Mouse (Mus musculus) liver, embryonic 12.5 days (tissue): ENCODE measurements around the gene Anapc11. TPM values are rescaled to one million over a fixed set of nuclear protein-coding genes. Genes with fewer than 3 reads are reported as not detected.

Experiments used
- ATAC-seq: fragments of 200-750 bp; cut with Nextera tagmentation; 2 replicates; pipeline ENCODE4 v1.8.0; 2017; ENCODE audit warnings: moderate number of reproducible peaks, mild to moderate bottlenecking, moderate library complexity
- H3K27ac ChIP-seq: fragments of 300-500 bp; sonication (generic); 2 replicates; pipeline ENCODE4 v1.5.1; 2016; ENCODE audit warnings: mild to moderate bottlenecking
- H3K27me3 ChIP-seq: fragments of 300-500 bp; sonication (generic); replicated peaks from 2 replicates; pipeline ENCODE4 v1.6.1; 2016; ENCODE audit warnings: mild to moderate bottlenecking, moderate library complexity
- H3K36me3 ChIP-seq: fragments of 300-500 bp; sonication (generic); 2 replicates; pipeline ENCODE4 v1.6.1; 2016; ENCODE audit warnings: mild to moderate bottlenecking, moderate library complexity
- H3K4me1 ChIP-seq: fragments of 300-500 bp; sonication (generic); 2 replicates; pipeline ENCODE4 v1.6.1; 2016
- H3K4me2 ChIP-seq: fragments of 300-500 bp; sonication (generic); 2 replicates; pipeline ENCODE4 v1.6.1; 2016; ENCODE audit warnings: mild to moderate bottlenecking, moderate library complexity
- H3K4me3 ChIP-seq: fragments of 300-500 bp; sonication (generic); 2 replicates; pipeline ENCODE4 v1.5.1; 2016; ENCODE audit warnings: mild to moderate bottlenecking, moderate library complexity
- H3K9ac ChIP-seq: fragments of 300-500 bp; sonication (generic); 2 replicates; pipeline ENCODE4 v1.6.1; 2016; ENCODE audit warnings: mild to moderate bottlenecking, moderate library complexity
- H3K9me3 ChIP-seq: fragments of 300-500 bp; sonication (generic); replicated peaks from 2 replicates; pipeline ENCODE4 v1.6.1; 2016; ENCODE audit warnings: mild to moderate bottlenecking, moderate library complexity
- WGBS: fragments of 180-500 bp; shearing (Covaris S2); methylation state at CpG from one replicate; pipeline ENCODE4 v1.1.7; 2016; ENCODE audit not compliant: insufficient replicate concordance; 5-methylcytosine and 5-hydroxymethylcytosine counted together
- polyA plus RNA-seq: library from polyadenylated mRNA; unstranded; fragments of >200 nt; fragmentation: Nextera tagmentation; extraction: Ambion mirVana; gene quantifications from 2 replicates; pipeline ENCODE4 v1.2.1, GENCODE M21; 2016

The Anapc11 gene
- polyA plus RNA-seq, 1 experiment from 2014 or later: 120 TPM

DNA sequence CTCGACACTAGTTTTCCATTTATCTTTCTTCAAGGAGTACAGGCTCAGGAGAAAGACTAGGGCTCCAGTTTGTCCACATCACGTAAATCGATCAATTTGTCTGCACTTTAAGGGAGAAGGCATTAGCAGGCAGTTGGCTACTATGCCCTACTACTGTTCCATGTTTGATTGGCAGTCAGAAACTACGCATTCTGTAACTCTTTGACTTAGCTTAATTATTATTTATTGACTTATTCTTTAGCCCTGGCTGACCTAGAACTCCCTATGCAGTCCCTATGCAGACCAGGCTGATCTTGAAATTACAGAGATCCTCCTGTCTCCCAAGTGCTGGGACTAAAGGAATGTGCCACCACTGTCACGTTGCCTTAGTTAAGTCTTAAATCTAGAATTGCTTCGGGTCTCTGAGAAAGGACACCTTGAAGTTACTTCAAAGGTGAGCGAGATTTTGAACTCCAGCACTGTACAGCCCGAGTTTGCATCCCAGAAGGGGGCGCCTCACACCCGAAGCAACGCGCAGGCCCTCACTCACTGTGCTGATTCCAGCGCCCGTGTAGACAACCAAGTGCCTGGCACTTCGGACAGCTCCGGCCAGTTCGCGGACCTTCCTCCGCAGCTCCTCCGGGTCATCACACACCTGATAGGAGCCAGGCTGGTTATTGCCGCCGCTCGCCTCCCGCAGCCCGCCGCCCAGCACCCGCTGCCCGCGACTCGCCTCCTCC, 25.9 kb downstream of the Anapc11 start:
- no peaks in the 10 kb centered on the region for H3K9me3 ChIP-seq
- no peaks in the 10 kb centered on the region for H3K27me3 ChIP-seq
- peak; percentile 79 for ATAC-seq
- WGBS: 11% methylated on average over 30 of the region's 30 CpGs
- peaks cover 78% of the 10 kb centered on the region for H3K36me3 ChIP-seq
- H3K4me3 ChIP-seq: peak overlapping the region; percentile 99
- peak overlapping the region; percentile 92 for H3K4me2 ChIP-seq
- H3K27ac ChIP-seq: peak overlapping the region; percentile 96
- peaks cover 60% of the 10 kb centered on the region for H3K4me1 ChIP-seq
- peak overlapping the region; percentile 97 for H3K9ac ChIP-seq

DNA sequence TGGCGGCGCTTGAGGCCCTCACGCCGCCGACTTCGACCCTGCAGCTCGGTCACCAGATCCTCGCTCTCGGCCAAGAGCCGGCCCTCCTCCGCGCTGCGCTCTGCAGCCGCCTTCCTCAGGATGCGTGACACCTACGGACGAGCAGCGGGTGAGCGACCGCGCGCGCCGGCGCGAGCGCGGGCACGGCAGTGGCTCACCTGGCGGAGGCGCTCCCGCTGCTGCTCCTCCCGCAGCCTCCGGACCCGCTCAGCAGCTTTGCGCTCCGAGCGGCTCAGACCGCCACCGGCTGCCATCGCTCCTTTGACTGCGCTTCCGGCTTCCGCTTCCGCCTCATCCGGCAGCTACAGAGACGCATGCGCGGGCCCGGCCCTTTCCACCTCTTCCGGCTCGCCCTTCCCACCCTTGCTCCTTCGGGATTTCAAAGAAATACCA, 26.5 kb downstream of the Anapc11 start:
- ATAC-seq: peak; percentile 69
- Histone ChIP-seq H3K36me3 (peaks cover 77% of the 10 kb centered on the region), H3K4me1 (peaks cover 65% of the 10 kb centered on the region), H3K9me3 (no peaks in the 10 kb centered on the region), H3K4me3 (peak overlapping the region; percentile 99), H3K27ac (peak overlapping the region; percentile 96), H3K9ac (peak overlapping the region; percentile 97), H3K27me3 (no peaks in the 10 kb centered on the region), H3K4me2 (peak overlapping the region; percentile 92)
- under 1% methylated on average over 53 of the region's 53 CpGs for WGBS

DNA sequence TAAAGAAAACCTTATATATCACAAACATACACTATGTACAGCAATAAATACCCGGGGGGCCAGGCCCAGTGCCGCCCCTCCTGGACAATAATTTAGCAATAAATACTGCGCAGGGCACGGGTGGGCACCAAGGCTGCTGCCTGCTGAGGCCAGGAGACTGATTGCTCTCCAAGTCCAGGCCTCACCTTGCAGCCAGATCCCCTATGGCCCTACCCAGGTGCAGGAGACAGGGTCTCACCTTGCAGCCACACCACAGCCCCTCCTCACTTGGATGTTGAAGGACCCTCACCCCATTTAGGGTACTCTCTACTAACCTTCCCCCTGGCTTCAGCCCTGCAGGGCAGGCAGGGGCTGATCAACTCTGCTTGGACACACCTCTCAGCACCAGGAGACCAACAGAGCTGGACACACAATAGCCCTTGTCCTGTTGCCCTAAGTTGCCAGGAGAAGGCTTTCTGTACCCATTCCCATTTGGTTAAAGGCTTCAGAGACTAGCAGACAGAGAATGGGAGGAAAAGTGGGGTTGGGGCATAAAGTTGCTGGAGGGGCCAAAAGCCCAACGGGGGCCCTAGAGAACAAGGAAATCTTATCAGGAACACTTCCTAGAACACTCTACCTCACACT, 27.0 kb downstream of the Anapc11 start, which contains the start of gene Sirt7:
Gene Sirt7 (minus strand): TSS at position 89 of the 624 bp plus-strand sequence.
- Histone ChIP-seq H3K4me2 (peak within 1 kb of the TSS; percentile 92), H3K27ac (peak within 1 kb of the TSS; percentile 96), H3K4me1 (peaks cover 70% of the 10 kb centered on the region), H3K27me3 (no peaks in the 10 kb centered on the region), H3K4me3 (peak within 1 kb of the TSS; percentile 99), H3K9me3 (no peaks in the 10 kb centered on the region), H3K9ac (peak within 1 kb of the TSS; percentile 97), H3K36me3 (peaks cover 71% of the 10 kb centered on the region)
- WGBS: 20% methylated on average over 5 of the region's 5 CpGs
- no peak for ATAC-seq

DNA sequence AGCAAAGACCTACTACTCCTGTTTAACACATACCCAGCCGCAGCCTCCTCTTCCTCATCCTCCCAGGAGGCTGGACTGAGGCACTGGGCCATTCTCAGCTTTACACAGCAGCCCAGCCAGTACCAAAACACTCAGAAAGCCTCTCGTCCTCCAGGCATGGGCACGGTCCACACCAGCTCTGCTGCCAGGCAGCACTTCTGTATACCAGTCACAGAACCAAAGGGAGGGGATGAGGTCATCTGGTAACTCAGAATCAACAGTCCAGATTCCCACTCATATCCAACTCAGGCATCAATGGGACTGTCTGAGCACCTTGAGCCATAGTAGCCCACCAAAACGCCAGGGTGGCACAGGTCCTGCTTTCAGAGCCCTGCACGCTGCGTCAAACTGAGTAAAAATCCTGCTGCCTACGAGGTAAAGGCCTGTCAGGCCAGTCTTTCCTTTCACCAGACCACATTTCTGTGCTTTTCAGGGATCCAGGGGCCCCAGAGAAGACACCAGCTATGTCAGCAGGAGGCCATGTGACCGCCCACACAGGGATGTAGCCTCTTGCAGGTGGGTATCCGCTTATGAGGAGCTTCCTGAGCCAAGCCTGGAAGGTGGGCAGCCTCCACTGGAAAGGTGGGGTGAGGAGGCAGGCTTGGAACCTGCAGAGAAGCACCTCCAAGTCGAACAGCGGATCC, 28.7 kb downstream of the Anapc11 start:
- H3K4me1 ChIP-seq: peaks cover 87% of the 10 kb centered on the region
- no peak for ATAC-seq
- no peaks in the 10 kb centered on the region for H3K9me3 ChIP-seq
- H3K4me2 ChIP-seq: peak overlapping the region; percentile 76
- H3K9ac ChIP-seq: peak overlapping the region; percentile 32
- H3K4me3 ChIP-seq: 0 out of 2 replicates have a peak overlapping the region, but pooled peaks have one; percentile 4
- no peaks in the 10 kb centered on the region for H3K27me3 ChIP-seq
- H3K27ac ChIP-seq: peak overlapping the region; percentile 96
- WGBS: 83% methylated on average over 11 of the region's 11 CpGs
- H3K36me3 ChIP-seq: peaks cover 54% of the 10 kb centered on the region

GRCm38 (mm10) chr11:120627468-120628300, 29.5 kb downstream of the Anapc11 start:
- ATAC-seq: no peak
- peaks cover 47% of the 10 kb centered on the region for H3K36me3 ChIP-seq
- H3K27ac ChIP-seq: peak overlapping the region; percentile 96
- H3K4me3 ChIP-seq: peak overlapping the region; percentile 5; the same call in 1 of the 2 replicates
- WGBS: 35% methylated on average over 22 of the region's 22 CpGs
- H3K4me1 ChIP-seq: peaks cover 91% of the 10 kb centered on the region
- H3K9me3 ChIP-seq: no peaks in the 10 kb centered on the region
- peak overlapping the region; percentile 32 for H3K9ac ChIP-seq
- no peaks in the 10 kb centered on the region for H3K27me3 ChIP-seq
- peak overlapping the region; percentile 76 for H3K4me2 ChIP-seq

DNA sequence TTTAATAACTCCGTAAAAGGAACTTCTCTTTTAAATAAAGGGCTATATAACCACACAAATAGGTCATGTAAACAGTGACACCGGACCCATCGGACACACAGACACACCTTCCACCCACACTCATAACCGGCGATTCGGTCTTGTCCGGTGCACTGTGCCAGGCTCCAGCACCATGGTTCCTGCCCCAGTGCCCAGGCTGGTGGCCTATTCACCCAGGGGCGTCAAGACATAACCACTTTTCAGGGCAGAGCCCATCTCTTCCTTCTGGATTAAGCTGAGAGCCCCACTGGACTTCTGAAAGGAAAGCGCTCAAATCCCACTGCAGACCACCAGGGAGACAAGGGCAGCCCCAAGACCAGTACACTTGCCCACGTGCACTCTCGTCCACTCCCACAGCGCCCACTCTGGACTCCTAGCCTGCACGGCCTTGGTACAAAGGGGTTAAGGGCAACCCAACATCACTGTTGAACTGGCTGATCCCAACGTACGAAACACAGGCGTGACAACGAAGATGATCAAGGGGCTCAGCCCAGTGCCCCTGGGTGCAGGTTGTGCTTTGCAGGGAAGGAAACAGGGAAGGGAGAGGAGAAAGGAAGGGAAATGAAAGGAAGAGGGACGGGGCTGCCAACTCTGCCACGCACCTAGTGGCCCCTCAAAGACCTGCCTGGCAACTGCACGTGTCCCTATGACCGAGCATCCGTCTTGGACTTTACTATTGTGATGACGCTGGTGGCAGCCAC, 30.6 kb downstream of the Anapc11 start:
- no peak for ATAC-seq
- H3K9ac ChIP-seq: peak overlapping the region; percentile 99
- H3K4me3 ChIP-seq: peak overlapping the region; percentile 91
- peaks cover 82% of the 10 kb centered on the region for H3K4me1 ChIP-seq
- 89% methylated on average over 23 of the region's 23 CpGs for WGBS
- peak overlapping the region; percentile 76 for H3K4me2 ChIP-seq
- no peaks in the 10 kb centered on the region for H3K9me3 ChIP-seq
- peaks cover 36% of the 10 kb centered on the region for H3K36me3 ChIP-seq
- peak overlapping the region; percentile 94 for H3K27ac ChIP-seq
- no peaks in the 10 kb centered on the region for H3K27me3 ChIP-seq

GRCm38 (mm10) chr11:120629341-120629730, 31.1 kb downstream of the Anapc11 start:
- Histone ChIP-seq H3K4me2 (peak overlapping the region; percentile 76), H3K27me3 (no peaks in the 10 kb centered on the region), H3K27ac (peak overlapping the region; percentile 94), H3K4me1 (peaks cover 82% of the 10 kb centered on the region), H3K36me3 (peaks cover 36% of the 10 kb centered on the region), H3K9ac (peak overlapping the region; percentile 99), H3K9me3 (no peaks in the 10 kb centered on the region), H3K4me3 (peak overlapping the region; percentile 91)
- no peak for ATAC-seq
- WGBS: 40% methylated on average over 23 of the region's 23 CpGs

- peaks cover 87% of the 10 kb centered on the region for H3K4me1 ChIP-seq
- peak; percentile 62 for ATAC-seq
- H3K4me2 ChIP-seq: peak overlapping the region; percentile 76
- H3K36me3 ChIP-seq: peaks cover 36% of the 10 kb centered on the region
- 8% methylated on average over 7 of the region's 7 CpGs for WGBS
- H3K9me3 ChIP-seq: no peaks in the 10 kb centered on the region
- peak overlapping the region; percentile 91 for H3K4me3 ChIP-seq
- H3K27me3 ChIP-seq: no peaks in the 10 kb centered on the region
- peak overlapping the region; percentile 99 for H3K9ac ChIP-seq
- peak overlapping the region; percentile 94 for H3K27ac ChIP-seq
Measured at GRCm38 (mm10) chr11:120629911-120630310, 31.7 kb downstream of the Anapc11 start.

- H3K4me3 ChIP-seq: peak overlapping the region; percentile 91
- H3K9me3 ChIP-seq: no peaks in the 10 kb centered on the region
- peak; percentile 22; the same call in 1 of the 2 replicates for ATAC-seq
- WGBS: 20% methylated on average over 5 of the region's 5 CpGs
- H3K9ac ChIP-seq: peak overlapping the region; percentile 99
- H3K4me2 ChIP-seq: peak overlapping the region; percentile 76
- H3K27ac ChIP-seq: peak overlapping the region; percentile 94
- peaks cover 36% of the 10 kb centered on the region for H3K36me3 ChIP-seq
- peaks cover 86% of the 10 kb centered on the region for H3K4me1 ChIP-seq
- H3K27me3 ChIP-seq: no peaks in the 10 kb centered on the region
Measured at GRCm38 (mm10) chr11:120630401-120630871, 32.2 kb downstream of the Anapc11 start.

GRCm38 (mm10) chr11:120630881-120631725, 32.9 kb downstream of the Anapc11 start:
- Histone ChIP-seq H3K36me3 (peaks cover 31% of the 10 kb centered on the region), H3K4me3 (peak overlapping the region; percentile 91), H3K4me2 (peak overlapping the region; percentile 76), H3K27ac (peak overlapping the region; percentile 94), H3K4me1 (peaks cover 79% of the 10 kb centered on the region), H3K27me3 (no peaks in the 10 kb centered on the region), H3K9ac (peak overlapping the region; percentile 99), H3K9me3 (no peaks in the 10 kb centered on the region)
- WGBS: 9% methylated on average over 7 of the region's 7 CpGs
- no peak for ATAC-seq
